Mouse (Mus musculus) adrenal gland, adult 8-10 months (tissue): ENCODE measurements around the gene Lcn5. TPM values are rescaled to one million over a fixed set of nuclear protein-coding genes. Genes with fewer than 3 reads are reported as not detected.
"Not testable (repeated sequence)": the region's sequence is repeated elsewhere in the genome, so short reads cannot be mapped to it uniquely, and the experiment has no call there.

ENCODE experiments used
- DNase-seq: peaks from one replicate; pipeline ENCODE4 v3.0.0; 2022
- total RNA-seq, 4 experiments: library from RNA; stranded (reverse); gene quantifications; 2 replicates each; pipeline ENCODE4 v1.2.4; 2022

The Lcn5 gene
- total RNA-seq, 4 experiments from 2014 or later: not detected

DNA sequence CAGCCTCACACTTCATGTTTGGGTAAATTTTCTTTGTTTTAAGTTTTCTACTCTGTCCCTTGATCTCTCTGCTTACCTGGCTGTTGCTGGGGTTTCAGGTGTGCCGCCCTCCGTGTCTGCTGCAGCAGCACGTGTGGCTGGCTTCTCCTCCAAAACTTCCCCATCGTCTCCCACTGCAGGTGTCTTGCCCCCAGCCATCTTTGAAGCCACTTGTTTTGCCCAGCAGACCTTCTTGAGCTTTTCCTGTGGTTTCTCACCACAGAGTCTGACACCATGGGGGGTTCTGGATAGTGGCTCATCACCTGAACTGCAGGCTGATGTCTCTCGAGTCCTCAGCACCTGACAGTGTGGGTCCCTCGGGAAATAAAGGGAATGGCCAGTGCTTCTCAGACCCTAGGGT lies 21.8 kb downstream of the Lcn5 start:
- DNase-seq: no peak

DNA sequence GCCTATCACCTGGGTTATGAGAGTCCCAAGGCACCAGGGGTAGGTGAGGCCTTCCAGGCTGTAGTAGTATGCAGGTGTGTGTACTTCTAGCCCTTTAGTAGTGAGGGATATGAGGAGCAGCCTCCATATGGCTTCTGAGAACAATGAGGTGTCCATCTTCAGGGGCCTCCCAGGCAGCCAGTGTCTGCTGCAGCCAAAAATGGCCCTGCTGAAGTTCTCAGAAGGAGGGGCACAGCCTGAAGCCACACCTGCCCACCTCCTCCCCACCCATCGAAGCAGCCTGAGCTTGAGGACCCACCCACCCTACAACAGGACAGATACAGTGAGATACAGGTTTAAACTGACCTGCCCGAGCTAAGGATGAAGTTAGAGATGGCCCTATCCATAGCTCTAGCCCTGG lies 24.7 kb downstream of the Lcn5 start, which contains the start of gene Lcn10:
Gene Lcn10, plus strand, starts transcription at position 301 of the 400 bp plus-strand sequence.
- DNase-seq: no peak

DNA sequence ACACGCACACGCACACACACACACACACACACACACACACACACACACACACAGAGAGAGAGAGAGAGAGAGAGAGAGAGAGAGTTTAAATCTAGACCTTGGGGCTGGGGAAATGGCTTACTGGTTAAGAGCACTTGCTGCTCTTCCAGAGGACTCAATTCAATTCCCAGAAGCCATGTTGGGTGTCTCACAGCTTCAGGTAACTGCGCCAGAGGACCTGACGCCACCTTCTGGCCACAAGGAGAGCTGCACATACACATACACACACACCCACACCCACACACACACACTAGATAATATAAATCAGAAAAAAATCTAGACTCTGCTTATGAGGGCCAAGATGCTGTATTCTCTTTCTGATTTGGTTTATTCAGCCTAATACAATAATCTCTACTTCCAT lies 29.2 kb downstream of the Lcn5 start:
- DNase-seq: no peak

GRCm38 (mm10) chr2:25694605-25695004 lies 36.9 kb downstream of the Lcn5 start:
- DNase-seq: peak; percentile 55

DNA sequence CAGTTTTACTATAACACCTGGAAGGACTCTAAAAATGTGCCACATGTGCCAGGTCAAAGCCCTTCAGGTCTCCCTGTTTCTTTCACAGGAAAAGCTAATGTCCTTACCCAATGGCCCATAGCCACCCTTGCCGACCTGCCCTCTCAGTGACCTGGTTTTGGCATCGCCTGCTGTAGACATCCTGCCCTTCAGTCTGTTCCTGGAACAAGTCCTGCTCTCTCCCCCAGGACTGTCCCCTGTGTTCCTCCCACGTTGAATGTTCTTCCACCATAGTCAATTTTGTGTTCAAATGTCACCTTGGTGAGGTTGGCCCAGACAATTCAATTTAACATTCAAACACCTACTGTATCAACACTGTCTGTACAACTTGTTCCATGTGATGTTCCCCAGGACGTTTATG lies 39.2 kb downstream of the Lcn5 start:
- DNase-seq: no peak

DNA sequence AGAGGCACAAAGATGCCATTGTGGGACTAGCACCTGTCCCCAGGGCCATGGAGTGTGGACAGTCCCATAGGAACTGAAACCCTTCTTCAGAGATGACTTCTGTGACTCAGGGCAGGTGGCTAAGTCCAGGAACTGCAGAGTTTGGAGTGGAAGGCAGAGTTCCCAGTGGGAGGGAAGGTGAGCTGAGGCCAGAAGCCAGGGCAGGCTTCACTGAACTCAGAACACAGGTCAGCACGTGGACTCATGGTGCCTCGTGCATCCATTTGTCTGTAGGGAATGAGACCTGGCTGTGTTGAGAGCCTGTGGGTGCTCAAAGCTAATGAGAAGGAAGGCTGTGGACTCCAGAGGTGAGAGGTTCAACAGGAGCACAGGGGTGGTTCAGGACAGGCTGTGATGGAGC lies 40.9 kb downstream of the Lcn5 start:
- DNase-seq: no peak

GRCm38 (mm10) chr2:25699743-25700142 lies 42.0 kb downstream of the Lcn5 start, which contains the start of gene Obp2a:
Gene Obp2a, plus strand, starts transcription at chr2:25700043.
- not testable (repeated sequence) for DNase-seq

GRCm38 (mm10) chr2:25701001-25701400 lies 43.2 kb downstream of the Lcn5 start:
- DNase-seq: no peak

DNA sequence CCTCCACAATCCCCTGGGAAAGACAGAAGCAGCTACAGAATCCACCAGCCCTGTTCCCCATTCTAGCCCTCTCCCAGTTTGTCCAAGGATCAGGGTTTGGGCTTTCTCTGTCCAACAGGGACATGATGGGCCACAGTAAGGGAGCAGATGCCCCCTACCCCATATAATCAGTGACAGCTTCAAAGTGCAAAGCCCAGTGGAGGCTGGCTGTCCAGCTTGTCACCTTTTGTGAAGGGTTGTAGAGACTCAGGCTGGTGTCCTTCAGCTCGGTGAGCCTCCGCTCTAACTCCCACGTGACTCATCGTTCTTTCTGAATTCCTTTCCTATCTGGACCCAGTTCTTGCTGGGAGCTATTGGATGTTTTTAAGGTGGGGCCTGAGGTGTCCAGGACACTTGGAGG lies 46.0 kb downstream of the Lcn5 start:
- DNase-seq: no peak

- peak; percentile 75 for DNase-seq
Observed at GRCm38 (mm10) chr2:25706643-25707481, 49.1 kb downstream of the Lcn5 start, which contains the start of gene Bmyc. Gene Bmyc, plus strand, starts transcription at chr2:25706739.

DNA sequence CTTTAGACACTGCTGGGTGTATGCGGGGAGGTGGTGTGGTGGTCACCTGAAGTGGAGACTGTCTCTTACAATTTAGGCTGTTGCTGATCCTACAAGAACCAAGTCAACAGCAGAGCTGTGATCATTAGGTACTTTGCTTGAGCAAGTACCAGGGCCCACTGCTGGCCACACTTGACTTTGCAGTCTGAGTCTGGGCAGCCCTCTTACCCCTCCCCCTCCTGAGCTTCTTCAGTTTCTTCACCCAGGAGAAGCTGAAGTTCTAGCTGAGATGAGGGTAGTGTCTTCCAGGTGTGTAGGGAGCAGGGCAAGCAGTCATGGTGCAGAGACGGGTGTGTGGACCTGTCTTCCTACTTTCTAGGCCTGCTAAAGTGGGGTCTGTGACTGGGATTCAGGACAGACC lies 50.4 kb downstream of the Lcn5 start:
- DNase-seq: no peak

DNA sequence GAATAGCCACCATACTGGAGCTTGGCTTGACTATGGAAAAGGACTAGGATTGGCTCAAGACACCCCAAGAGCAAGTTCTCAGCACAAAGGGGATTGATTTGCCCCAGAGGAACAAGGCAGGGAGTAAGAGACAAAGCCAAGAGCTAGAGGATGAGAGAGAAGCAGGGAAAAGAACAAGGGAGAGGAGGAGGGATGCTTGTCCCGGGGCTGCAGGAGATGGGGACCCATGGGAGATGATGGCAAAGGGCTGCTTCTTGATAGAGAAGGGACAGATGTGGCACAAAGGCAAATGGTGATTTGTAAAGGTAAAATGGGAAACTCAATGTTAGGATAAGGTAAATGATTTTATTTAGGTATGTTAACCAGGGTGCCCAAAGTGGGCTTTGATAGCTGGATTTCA lies 51.3 kb downstream of the Lcn5 start:
- not testable (repeated sequence) for DNase-seq

- DNase-seq: not testable (repeated sequence)
Observed at GRCm38 (mm10) chr2:25709791-25710190, 52.0 kb downstream of the Lcn5 start.

Other genes with a start within 250 kb of the Lcn5 start
- under 1 TPM in 1 of 4 experiments, not detected in 3; 0.13 TPM for gene Fut7, start 234.7 kb upstream of the Lcn5 start, total RNA-seq
- 10 to 100 TPM; 48.9 to 73.0 (median 57.5) TPM for gene Abca2, start 229.2 kb upstream of the Lcn5 start, total RNA-seq
- gene Clic3, start 201.1 kb upstream of the Lcn5 start, total RNA-seq: not detected
- 10 to 100 TPM; 32.4 to 68.2 (median 43.4) TPM for gene Paxx, start 196.9 kb upstream of the Lcn5 start, total RNA-seq
- 10 to 100 TPM in 1 of 4 experiments, 1 to 10 TPM in 3; 3.2 to 10.5 (median 4.4) TPM for gene Ptgds, start 187.9 kb upstream of the Lcn5 start, total RNA-seq
- gene Lcn12, start 164.0 kb upstream of the Lcn5 start, total RNA-seq: not detected
- gene Fbxw5, start 157.2 kb upstream of the Lcn5 start, total RNA-seq: 100 to 1,000 TPM in 3 of 4 experiments, 10 to 100 TPM in 1; 82.5 to 114 (median 107) TPM
- gene C8g, start 156.2 kb upstream of the Lcn5 start, total RNA-seq: 1 to 10 TPM in 3 of 4 experiments, under 1 TPM in 1; 0.70 to 2.3 (median 1.6) TPM
- gene Traf2, start 111.0 kb upstream of the Lcn5 start, total RNA-seq: 10 to 100 TPM; 22.6 to 35.3 (median 30.6) TPM
- 100 to 1,000 TPM; 149 to 331 (median 215) TPM for gene Edf1, start 100.1 kb upstream of the Lcn5 start, total RNA-seq
- 10 to 100 TPM in 1 of 4 experiments, 1 to 10 TPM in 3; 1.4 to 11.0 (median 4.0) TPM for gene Mamdc4, start 83.1 kb upstream of the Lcn5 start, total RNA-seq
- gene Phpt1, start 82.7 kb upstream of the Lcn5 start, total RNA-seq: 10 to 100 TPM; 61.3 to 76.9 (median 66.1) TPM
- gene Ajm1, start 76.2 kb upstream of the Lcn5 start, total RNA-seq: 1 to 10 TPM; 1.6 to 4.8 (median 3.8) TPM
- gene Rabl6, start 49.4 kb upstream of the Lcn5 start, total RNA-seq: 100 to 1,000 TPM; 121 to 178 (median 137) TPM
- gene Ccdc183, start 40.3 kb upstream of the Lcn5 start, total RNA-seq: not detected
- 10 to 100 TPM; 18.0 to 47.8 (median 27.3) TPM for gene Tmem141, start 35.9 kb upstream of the Lcn5 start, total RNA-seq
- 1 to 10 TPM; 4.7 to 7.0 (median 5.5) TPM for gene Fcna, start 29.9 kb upstream of the Lcn5 start, total RNA-seq
- gene Lcn8, start 4.8 kb upstream of the Lcn5 start, total RNA-seq: not detected
- not detected for gene Lcn6, start 18.8 kb downstream of the Lcn5 start, total RNA-seq
- gene Lcn10, start 24.8 kb downstream of the Lcn5 start, total RNA-seq: not detected
- gene Obp2a, start 42.1 kb downstream of the Lcn5 start, total RNA-seq: 10 to 100 TPM in 1 of 4 experiments, 1 to 10 TPM in 1, not detected in 2; 3.1 to 30.1 TPM
- 10 to 100 TPM; 29.9 to 69.4 (median 39.2) TPM for gene Bmyc, start 48.8 kb downstream of the Lcn5 start, total RNA-seq
- gene Obp2b, start 79.1 kb downstream of the Lcn5 start, total RNA-seq: not detected
- gene Lcn3, start 107.6 kb downstream of the Lcn5 start, total RNA-seq: not detected
- gene Lcn11, start 119.1 kb downstream of the Lcn5 start, total RNA-seq: not detected
- not detected for gene Gm13539, start 124.3 kb downstream of the Lcn5 start, total RNA-seq
- gene Glt6d1, start 157.9 kb downstream of the Lcn5 start, total RNA-seq: not detected
- not detected for gene Lcn9, start 165.2 kb downstream of the Lcn5 start, total RNA-seq
- not detected for gene Sohlh1, start 189.3 kb downstream of the Lcn5 start, total RNA-seq
- gene Kcnt1, start 205.8 kb downstream of the Lcn5 start, total RNA-seq: 10 to 100 TPM in 2 of 4 experiments, 1 to 10 TPM in 2; 1.8 to 12.1 (median 8.0) TPM